Mouse (Mus musculus) CH12.LX (cell line): ENCODE measurements around the gene Krtap19-4. TPM values are rescaled to one million over a fixed set of nuclear protein-coding genes. Genes with fewer than 3 reads are reported as not detected.

ENCODE experiments used
- DNase-seq: peaks from one replicate; pipeline ENCODE4 v3.0.0-alpha.2; 2013; ENCODE audit errors: extremely low read depth
- H3K27ac ChIP-seq: 2 replicates; pipeline ENCODE4 v1.5.1; 2012; ENCODE audit warnings: low read depth, mild to moderate bottlenecking, control low read depth, moderate library complexity; ENCODE audit not compliant: insufficient read depth
- H3K27me3 ChIP-seq: replicated peaks from 2 replicates; pipeline ENCODE3; 2012; ENCODE audit warnings: inconsistent platforms
- H3K36me3 ChIP-seq, 2 experiments: replicated peaks in 1 of 2; 2 replicates each; pipeline versions ENCODE3 to v1.6.1; 2012; ENCODE audit warnings: inconsistent platforms in 1 of 2, low read length in 1 of 2, mild to moderate bottlenecking in 1 of 2, mixed read lengths in 1 of 2, moderate library complexity in 1 of 2; ENCODE audit not compliant: control insufficient read depth in 1 of 2, insufficient read depth in 1 of 2
- H3K4me1 ChIP-seq, 2 experiments: 2 replicates each; pipeline ENCODE4 v1.6.1; 2012; ENCODE audit warnings: inconsistent platforms in 1 of 2, moderate library complexity in 1 of 2; ENCODE audit not compliant: insufficient read depth in 2 of 2, control insufficient read depth in 1 of 2
- H3K4me2 ChIP-seq: 2 replicates; pipeline ENCODE4 v1.6.1; 2012; ENCODE audit warnings: low read depth, mild to moderate bottlenecking, control low read depth; ENCODE audit not compliant: poor library complexity, insufficient read depth, severe bottlenecking
- H3K4me3 ChIP-seq, 3 experiments: fragments of 150-350 bp in 1 of 3; sonication (generic) in 1 of 3; replicated peaks in 1 of 3; 2 replicates each; pipeline versions ENCODE3 to v1.5.1; 2011 to 2012; ENCODE audit warnings: low read depth in 2 of 3, low read length in 2 of 3, mild to moderate bottlenecking in 2 of 3, moderate library complexity in 2 of 3, control low read depth in 1 of 3, improper control_type of control experiment in 1 of 3, inconsistent platforms in 1 of 3, mixed read lengths in 1 of 3; ENCODE audit not compliant: poor library complexity in 1 of 3
- H3K79me2 ChIP-seq: replicated peaks from 2 replicates; pipeline ENCODE4 v1.6.1; 2012; ENCODE audit warnings: mild to moderate bottlenecking, moderate library complexity; ENCODE audit not compliant: control insufficient read depth, poor library complexity, insufficient read depth, severe bottlenecking; ENCODE audit errors: extremely low read depth
- H3K9ac ChIP-seq: 2 replicates; pipeline ENCODE4 v1.6.1; 2012; ENCODE audit warnings: low read depth, mild to moderate bottlenecking, control low read depth, moderate library complexity; ENCODE audit not compliant: insufficient read depth
- H3K9me3 ChIP-seq: replicated peaks from 2 replicates; pipeline ENCODE3; 2012; ENCODE audit warnings: low read length, inconsistent platforms, mixed read lengths
- CHD2 ChIP-seq: IDR thresholded peaks from 2 replicates; pipeline ENCODE4 v1.6.1; 2011; ENCODE audit warnings: low read length, improper control_type of control experiment
- CTCF ChIP-seq, 2 experiments: IDR thresholded peaks in 1 of 2; conservative IDR thresholded peaks in 1 of 2; 2 replicates each; pipeline ENCODE4 v1.5.1; 2011 to 2012; ENCODE audit warnings: low read depth in 2 of 2, low read length in 2 of 2, improper control_type of control experiment in 1 of 2, inconsistent platforms in 1 of 2, mild to moderate bottlenecking in 1 of 2, moderate library complexity in 1 of 2
- JUN ChIP-seq: IDR thresholded peaks from 2 replicates; pipeline ENCODE4 v1.6.1; 2011; ENCODE audit warnings: low read depth, mild to moderate bottlenecking, low read length, improper control_type of control experiment, moderate library complexity; ENCODE audit not compliant: insufficient read depth
- MAFK ChIP-seq: IDR thresholded peaks from 2 replicates; pipeline ENCODE4 v1.6.1; 2011; ENCODE audit warnings: low read length, improper control_type of control experiment; ENCODE audit not compliant: insufficient replicate concordance
- MEF2A ChIP-seq: IDR thresholded peaks from 2 replicates; pipeline ENCODE4 v1.6.1; 2014; ENCODE audit warnings: low read depth, mild to moderate bottlenecking, inconsistent platforms, low read length, improper control_type of control experiment, borderline replicate concordance
- MXI1 ChIP-seq: IDR thresholded peaks from 2 replicates; pipeline ENCODE4 v1.6.1; 2011; ENCODE audit warnings: mild to moderate bottlenecking, low read depth, low read length, improper control_type of control experiment
- NELFE ChIP-seq: IDR thresholded peaks from 2 replicates; pipeline ENCODE4 v1.6.1; 2011; ENCODE audit warnings: low read depth, low read length, improper control_type of control experiment
- POLR2A ChIP-seq: IDR thresholded peaks from 2 replicates; pipeline ENCODE4 v1.6.1; 2011; ENCODE audit warnings: low read depth, mild to moderate bottlenecking, improper control_type of control experiment, low read length
- RAD21 ChIP-seq: IDR thresholded peaks from 2 replicates; pipeline ENCODE4 v1.6.1; 2011; ENCODE audit warnings: low read depth, mild to moderate bottlenecking, low read length, improper control_type of control experiment, moderate library complexity
- SMC3 ChIP-seq: IDR thresholded peaks from 2 replicates; pipeline ENCODE4 v1.6.1; 2011; ENCODE audit warnings: low read depth, low read length, improper control_type of control experiment
- TBP ChIP-seq: conservative IDR thresholded peaks from 2 replicates; pipeline ENCODE4 v1.6.1; 2011; ENCODE audit warnings: low read depth, low read length, improper control_type of control experiment
- UBTF ChIP-seq: IDR thresholded peaks from 2 replicates; pipeline ENCODE4 v1.6.1; 2012; ENCODE audit warnings: low read depth, mild to moderate bottlenecking, inconsistent platforms, low read length, improper control_type of control experiment, moderate library complexity
- USF2 ChIP-seq: conservative IDR thresholded peaks from 2 replicates; pipeline ENCODE4 v1.6.1; 2011; ENCODE audit warnings: low read depth, low read length, improper control_type of control experiment
- dilution Hi-C: fragments of 300-500 bp; cut with MboI; formaldehyde crosslinking; loops from 2 replicates; pipeline ENCODE4 v1.14.3; 2020; ENCODE audit warnings: low sequenced_read_pairs; ENCODE audit not compliant: extremely low pct_unique_long_range_greater_than_20kb, extremely low pct_ligation_motif_present
- in situ Hi-C: fragments of 300-500 bp; cut with MboI; formaldehyde crosslinking; loops from 3 replicates; pipeline ENCODE4 v1.14.3; 2019; ENCODE audit warnings: low sequenced_read_pairs, low pct_ligation_motif_present, low pct_unique_long_range_greater_than_20kb, mixed read lengths
- polyA plus RNA-seq: library from polyadenylated mRNA; unstranded; fragments of >175 nt; gene quantifications from 2 replicates; pipeline ENCODE4 v1.2.1, GENCODE M21; 2012; ENCODE audit warnings: low read depth; ENCODE audit not compliant: insufficient read length
- total RNA-seq, 2 experiments: library from RNA; depleted of rRNA; stranded (reverse); fragments of 300-350 nt in 1 of 2; fragments of >200 nt in 1 of 2; gene quantifications; 2 replicates each; pipeline ENCODE4 v1.2.3; 2012 to 2014

Krtap19-4 gene
- total and polyA plus RNA-seq, 3 experiments = not detected

- in situ Hi-C loops = no loop called here
- no peaks in the 10 kb centered on the region for H3K4me1 ChIP-seq
- TF ChIP-seq POLR2A (no peak), MEF2A (no peak), MXI1 (no peak), SMC3 (no peak), MAFK (no peak), JUN (no peak), USF2 (no peak), UBTF (no peak)
- TF ChIP-seq, all 38 proteins: peak for 0
- no peak overlapping the region for H3K27ac ChIP-seq
- no peaks in the 10 kb centered on the region for H3K27me3 ChIP-seq
- H3K4me2 ChIP-seq = no peak overlapping the region
- no peaks in the 10 kb centered on the region for H3K79me2 ChIP-seq
- H3K4me3 ChIP-seq = no peak overlapping the region
- no peak overlapping the region for H3K9ac ChIP-seq
- DNase-seq = no peak
- H3K36me3 ChIP-seq = no peaks in the 10 kb centered on the region
- H3K9me3 ChIP-seq = peaks cover 52% of the 10 kb centered on the region
- dilution Hi-C loops = no loop called here
Measured at GRCm38 (mm10) chr16:88864887-88865407, 19.9 kb downstream of the Krtap19-4 start.

- H3K27ac ChIP-seq = no peak overlapping the region
- H3K9ac ChIP-seq = no peak overlapping the region
- TF ChIP-seq JUN (no peak), RAD21 (peak; percentile 7), SMC3 (peak; percentile 16; the same call in 1 of the 2 replicates), CTCF (conservative IDR thresholded peaks at IDR 0.05 in 1 of 2, IDR thresholded peaks at IDR 0.05 in 1 of 2; ENCODE audit: low read depth in 2 of 2, low read length in 2 of 2) (peak; percentile 24 to 49; a peak in 2 of 4 replicates)
- H3K36me3 ChIP-seq = no peaks in the 10 kb centered on the region
- H3K27me3 ChIP-seq = no peaks in the 10 kb centered on the region
- H3K9me3 ChIP-seq = peaks cover 54% of the 10 kb centered on the region
- dilution Hi-C loops (no loop called here), in situ Hi-C loops (no loop called here)
- H3K4me1 ChIP-seq = no peaks in the 10 kb centered on the region
- no peaks in the 10 kb centered on the region for H3K79me2 ChIP-seq
- DNase-seq = no peak
- H3K4me3 ChIP-seq = no peak overlapping the region
- no peak overlapping the region for H3K4me2 ChIP-seq
Measured at GRCm38 (mm10) chr16:88851450-88851849, 33.4 kb downstream of the Krtap19-4 start.

- Histone ChIP-seq H3K4me2 (no peak overlapping the region), H3K27ac (no peak overlapping the region), H3K4me3 (no peak overlapping the region), H3K9ac (no peak overlapping the region), H3K4me1 (no peaks in the 10 kb centered on the region), H3K36me3 (no peaks in the 10 kb centered on the region), H3K9me3 (peaks cover 47% of the 10 kb centered on the region), H3K79me2 (no peaks in the 10 kb centered on the region), H3K27me3 (no peaks in the 10 kb centered on the region)
- no peak for DNase-seq
- dilution Hi-C loops = no loop called here
- no peak for TF ChIP-seq CHD2
- TF ChIP-seq TBP = no peak
- TF ChIP-seq NELFE = no peak
- TF ChIP-seq RAD21 = no peak
- in situ Hi-C loops = no loop called here
Measured at GRCm38 (mm10) chr16:88848558-88848957, 36.3 kb downstream of the Krtap19-4 start.
